ENCODE assay signal across 8 mouse cellular contexts in genomic region chr12:58213451-58214288, GRCm38 (mm10). TPM values are rescaled to one million over a fixed set of nuclear protein-coding genes. Genes with fewer than 3 reads are reported as not detected.
DNase-seq lines count a peak whose midpoint lies in the region; ATAC-seq lines count a peak whose summit lies in the region.

No protein-coding gene starts in this region.

- H3K4me2 ChIP-seq in embryonic facial prominence, embryonic 13.5 days: peak overlapping the region; percentile 95
- peak overlapping the region; percentile 82 for H3K4me2 ChIP-seq in midbrain, embryonic 11.5 days

- H3K4me1 ChIP-seq in embryonic facial prominence, embryonic 13.5 days: peaks cover 38% of the 10 kb centered on the region
- H3K4me1 ChIP-seq in hindbrain, embryonic 10.5 days (replicated peaks): peaks cover 44% of the 10 kb centered on the region
- H3K4me1 ChIP-seq in midbrain, embryonic 11.5 days (ENCODE audit: control insufficient read depth, insufficient read depth, low read length): peaks cover 16% of the 10 kb centered on the region

- H3K27ac ChIP-seq in embryonic facial prominence, embryonic 13.5 days: no peak overlapping the region
- no peak overlapping the region for H3K27ac ChIP-seq in hindbrain, embryonic 10.5 days
- no peak overlapping the region for H3K27ac ChIP-seq in midbrain, embryonic 11.5 days (ENCODE audit: low read depth, low read length)

- no peak for ATAC-seq in embryonic facial prominence, embryonic 13.5 days (ENCODE audit: insufficient number of reproducible peaks, insufficient read depth, low FRiP score, low TSS enrichment, low read depth)
- peak; percentile 60 for ATAC-seq in midbrain, embryonic 11.5 days (ENCODE audit: low FRiP score)

- whole genome bisulfite sequencing in embryonic facial prominence, embryonic 13.5 days: under 1% methylated on average over 38 of the region's 40 CpGs
- WGBS in hindbrain, embryonic 10.5 days: under 1% methylated on average over 40 of the region's 40 CpGs
- under 1% methylated on average over 39 of the region's 40 CpGs for WGBS in midbrain, embryonic 11.5 days

- no peaks in the 10 kb centered on the region for H3K36me3 ChIP-seq in embryonic facial prominence, embryonic 13.5 days
- no peaks in the 10 kb centered on the region for H3K36me3 ChIP-seq in hindbrain, embryonic 10.5 days
- no peaks in the 10 kb centered on the region for H3K36me3 ChIP-seq in midbrain, embryonic 11.5 days (ENCODE audit: control insufficient read depth, insufficient read depth, low read length)

- H3K9ac ChIP-seq in embryonic facial prominence, embryonic 13.5 days: peak overlapping the region; percentile 62; the same call in 1 of the 2 replicates
- 0 out of 2 replicates have a peak overlapping the region, but pooled peaks have one; percentile 3 for H3K9ac ChIP-seq in midbrain, embryonic 11.5 days (ENCODE audit: low read length)

- H3K27me3 ChIP-seq in embryonic facial prominence, embryonic 13.5 days: peaks cover 67% of the 10 kb centered on the region
- peaks cover 70% of the 10 kb centered on the region for H3K27me3 ChIP-seq in hindbrain, embryonic 10.5 days (ENCODE audit: insufficient read depth, poor library complexity, severe bottlenecking)
- peaks cover 39% of the 10 kb centered on the region for H3K27me3 ChIP-seq in midbrain, embryonic 11.5 days (ENCODE audit: control insufficient read depth, insufficient read depth, low read length)

- no peaks in the 10 kb centered on the region for H3K9me3 ChIP-seq in embryonic facial prominence, embryonic 13.5 days
- no peaks in the 10 kb centered on the region for H3K9me3 ChIP-seq in hindbrain, embryonic 10.5 days
- no peaks in the 10 kb centered on the region for H3K9me3 ChIP-seq in midbrain, embryonic 11.5 days (ENCODE audit: control insufficient read depth, low read length)

- H3K4me3 ChIP-seq in embryonic facial prominence, embryonic 13.5 days: peak overlapping the region; percentile 54
- peak overlapping the region; percentile 60 for H3K4me3 ChIP-seq in hindbrain, embryonic 10.5 days
- peak overlapping the region; percentile 40 for H3K4me3 ChIP-seq in midbrain, embryonic 11.5 days (ENCODE audit: low read depth, low read length)

- peak; percentile 34 for DNase-seq in frontal cortex, postnatal 14 days (ENCODE audit: low spot score in 2 of 2)
- DNase-seq in frontal cortex, postnatal 36 days (ENCODE audit: low spot score in 2 of 2): no peak
- peak; percentile 63 for DNase-seq in hindbrain, embryonic 10.5 days (ENCODE audit: low spot score)
- DNase-seq in left cerebral cortex, postnatal 4 days: peak; percentile 25
- peak; percentile 94 for DNase-seq in midbrain, embryonic 11.5 days (ENCODE audit: low spot score, missing footprints)
- DNase-seq in spleen, adult 12 weeks (ENCODE audit: low spot score): no peak
- no peak for DNase-seq in spleen, adult 18-20 months

- intact Hi-C loops in left cerebral cortex, postnatal 4 days (cut with DNase I): loop anchor here (5.0 to 10.0 kb wide), 5 partner anchors 211 to 714 kb away; no protein-coding TSS in a partner anchor

RNA-seq across cellular contexts. Expression of gene Sstr1, which starts 2.1 kb away (rescaled TPM):
- polyA plus RNA-seq in embryonic facial prominence, embryonic 13.5 days (2015; fragmentation: Nextera tagmentation; extraction: Ambion mirVana): 2.2 and 5.0 TPM in 2 replicates
- polyA plus RNA-seq in hindbrain, embryonic 10.5 days (2016; fragmentation: Nextera tagmentation; extraction: Ambion mirVana): 0.44 and 0.54 TPM in 2 replicates
- 10 to 100 TPM; 72.0 to 72.2 TPM for total RNA-seq in left cerebral cortex, postnatal 4 days (2021)
- 0.12 and 0.15 TPM in 2 replicates for polyA plus RNA-seq in midbrain, embryonic 11.5 days (2014; fragmentation: Nextera tagmentation; extraction: Ambion mirVana)

RNA-seq across cellular contexts. Expression of gene Clec14a, which starts 55.4 kb away (rescaled TPM):
- 9.5 and 9.8 TPM in 2 replicates for polyA plus RNA-seq in embryonic facial prominence, embryonic 13.5 days (2015; fragmentation: Nextera tagmentation; extraction: Ambion mirVana)
- 5.6 and 5.7 TPM in 2 replicates for polyA plus RNA-seq in hindbrain, embryonic 10.5 days (2016; fragmentation: Nextera tagmentation; extraction: Ambion mirVana)
- 1 to 10 TPM; 5.3 to 6.8 TPM for total RNA-seq in left cerebral cortex, postnatal 4 days (2021)
- polyA plus RNA-seq in midbrain, embryonic 11.5 days (2014; fragmentation: Nextera tagmentation; extraction: Ambion mirVana): 6.8 and 7.9 TPM in 2 replicates

Comparison
In these comparisons a context has a peak if more than half of its experiments do, and no peak if none do; other contexts are left out.
1. DNase-seq: peak in frontal cortex, postnatal 14 days (2 of 2), hindbrain, embryonic 10.5 days (single experiment), left cerebral cortex, postnatal 4 days (single experiment) and midbrain, embryonic 11.5 days (single experiment); none in frontal cortex, postnatal 36 days (0 of 2), spleen, adult 12 weeks (single experiment) and spleen, adult 18-20 months (0 of 2).
2. Peak in every context shown above with its lines, with median percentiles within 50 percentile points of each other: H3K4me3 ChIP-seq.